Mouse (Mus musculus) cerebellum, adult 2 months (tissue): Measurements from ENCODE around the gene Tmem94.

Source experiments
- CTCF ChIP-seq: fragments of 200-500 bp; IDR thresholded peaks from 2 replicates; pipeline ENCODE4 v1.5.1; 2011; ENCODE audit warnings: low read depth, mild to moderate bottlenecking, control low read depth, low read length, moderate library complexity, borderline replicate concordance; ENCODE audit not compliant: insufficient read depth
- POLR2A ChIP-seq: fragments of 200-500 bp; IDR thresholded peaks from 2 replicates; pipeline ENCODE4 v1.6.1; 2011; ENCODE audit warnings: low read length, control low read depth, borderline replicate concordance; ENCODE audit not compliant: insufficient read depth

DNA sequence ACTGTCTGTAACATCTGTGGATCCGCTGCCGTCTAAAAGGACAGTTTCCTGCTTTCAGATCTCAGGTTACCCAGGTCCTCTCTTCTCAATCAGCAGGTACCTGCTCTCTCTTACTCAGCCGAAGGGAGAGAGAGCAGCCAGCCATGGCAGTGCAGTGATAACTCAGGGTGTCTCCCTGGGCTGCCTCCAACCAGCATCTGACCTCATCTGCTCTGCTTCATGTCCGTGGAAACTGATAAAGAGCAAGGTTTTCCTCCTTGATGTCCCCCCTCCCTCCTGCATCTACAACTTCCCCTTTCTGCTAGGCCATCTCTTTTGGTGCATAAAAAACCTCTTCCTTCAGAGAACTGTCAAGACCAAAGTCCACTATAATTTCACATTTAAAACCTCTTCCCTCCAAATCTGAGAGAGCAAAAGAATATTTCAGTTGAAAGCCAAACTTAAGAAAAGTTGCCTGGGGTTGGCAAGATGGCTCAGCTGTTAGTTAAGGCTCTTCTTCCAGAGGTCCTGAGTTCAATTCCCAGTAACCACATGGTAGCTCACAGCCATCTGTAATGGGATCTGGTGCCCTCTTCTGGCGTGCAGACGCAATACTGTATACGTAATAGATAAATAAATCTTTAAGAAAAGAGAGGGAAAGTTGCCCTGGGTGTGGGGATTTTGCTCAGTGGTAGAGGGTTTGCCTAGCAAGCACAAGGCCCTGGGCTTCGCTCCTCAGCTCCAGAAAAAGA lies 47.4 kb upstream of the Tmem94 start:
- TF ChIP-seq CTCF (peak; percentile 28; the same call in 1 of the 2 replicates), POLR2A (no peak)
